Mouse (Mus musculus) hindbrain, embryonic 16.5 days (tissue): ENCODE measurements around the gene Stxbp4. TPM values are rescaled to one million over a fixed set of nuclear protein-coding genes. Genes with fewer than 3 reads are reported as not detected.

Experiments used
- ATAC-seq: fragments of 200-750 bp; cut with Nextera tagmentation; 2 replicates; pipeline ENCODE4 v1.8.0; 2017; ENCODE audit warnings: moderate TSS enrichment, moderate library complexity
- H3K27ac ChIP-seq: fragments of 300-500 bp; sonication (generic); 2 replicates; pipeline ENCODE4 v1.5.1; 2014; ENCODE audit warnings: low read depth, mild to moderate bottlenecking, control low read depth, low read length, moderate library complexity
- H3K27me3 ChIP-seq: fragments of 300-500 bp; sonication (generic); replicated peaks from 2 replicates; pipeline ENCODE4 v1.6.1; 2014; ENCODE audit warnings: low read length; ENCODE audit not compliant: control insufficient read depth, insufficient read depth
- H3K36me3 ChIP-seq: fragments of 300-500 bp; sonication (generic); 2 replicates; pipeline ENCODE4 v1.6.1; 2014; ENCODE audit warnings: mild to moderate bottlenecking, low read length, moderate library complexity, mixed read lengths; ENCODE audit not compliant: control insufficient read depth, insufficient read depth
- H3K4me1 ChIP-seq: fragments of 300-500 bp; sonication (generic); 2 replicates; pipeline ENCODE4 v1.6.1; 2014; ENCODE audit warnings: low read depth, low read length; ENCODE audit not compliant: control insufficient read depth, insufficient read depth
- H3K4me2 ChIP-seq: fragments of 300-500 bp; sonication (generic); 2 replicates; pipeline ENCODE4 v1.6.1; 2014; ENCODE audit warnings: mild to moderate bottlenecking, low read length, control low read depth, moderate library complexity
- H3K4me3 ChIP-seq: fragments of 300-500 bp; sonication (generic); 2 replicates; pipeline ENCODE4 v1.5.1; 2014; ENCODE audit warnings: mild to moderate bottlenecking, low read length, control low read depth, moderate library complexity
- H3K9ac ChIP-seq: fragments of 300-500 bp; sonication (generic); 2 replicates; pipeline ENCODE4 v1.6.1; 2014; ENCODE audit warnings: low read depth, mild to moderate bottlenecking, control low read depth, low read length, moderate library complexity
- H3K9me3 ChIP-seq: fragments of 300-500 bp; sonication (generic); 2 replicates; pipeline ENCODE4 v1.6.1; 2014; ENCODE audit warnings: mild to moderate bottlenecking, low read length, moderate library complexity; ENCODE audit not compliant: control insufficient read depth
- WGBS: fragments of 180-500 bp; shearing (Covaris S2); extraction: QIAGEN DNeasy Blood & Tissue Kit; methylation state at CpG from one replicate; pipeline ENCODE4 v1.1.7; 2014; 5-methylcytosine and 5-hydroxymethylcytosine counted together
- polyA plus RNA-seq: library from polyadenylated mRNA; unstranded; fragments of >200 nt; fragmentation: Nextera tagmentation; extraction: Ambion mirVana; gene quantifications from 2 replicates; pipeline ENCODE4 v1.2.1, GENCODE M21; 2015

Stxbp4 gene
- polyA plus RNA-seq, 1 experiment from 2014 or later, result 14.4 TPM

GRCm38 (mm10) chr11:90657527-90657926, 19.6 kb upstream of the Stxbp4 start:
- Histone ChIP-seq H3K4me3 (no peak overlapping the region), H3K9me3 (no peaks in the 10 kb centered on the region), H3K36me3 (peaks cover 3% of the 10 kb centered on the region), H3K27ac (no peak overlapping the region), H3K27me3 (no peaks in the 10 kb centered on the region), H3K4me1 (no peaks in the 10 kb centered on the region), H3K4me2 (no peak overlapping the region), H3K9ac (no peak overlapping the region)
- no peak for ATAC-seq
- WGBS, result 91% methylated on average over 12 of the region's 12 CpGs

DNA sequence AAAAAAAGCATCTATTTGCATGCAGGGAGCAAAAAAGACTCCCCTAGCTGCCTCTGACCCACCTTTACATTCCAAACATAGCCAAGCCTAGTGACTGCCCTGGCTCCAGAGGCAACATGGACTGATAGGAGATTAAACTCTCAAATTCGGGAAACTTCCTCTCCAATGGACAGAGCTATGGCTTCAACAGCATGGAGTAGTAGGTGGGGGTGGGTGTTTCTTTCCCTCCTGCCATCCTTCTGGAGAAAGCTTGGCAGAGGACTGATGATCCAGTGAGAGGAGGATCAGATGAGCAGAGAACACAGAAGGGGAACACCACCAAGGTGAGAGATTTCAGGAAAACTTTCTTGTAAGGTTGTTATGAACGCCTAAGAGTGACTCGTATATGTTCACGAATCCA, 14.7 kb upstream of the Stxbp4 start:
- no peak for ATAC-seq
- WGBS, result 97% methylated on average over 4 of the region's 4 CpGs
- Histone ChIP-seq H3K4me3 (no peak overlapping the region), H3K9me3 (no peaks in the 10 kb centered on the region), H3K4me1 (no peaks in the 10 kb centered on the region), H3K27me3 (no peaks in the 10 kb centered on the region), H3K4me2 (no peak overlapping the region), H3K36me3 (peaks cover 17% of the 10 kb centered on the region), H3K27ac (no peak overlapping the region), H3K9ac (no peak overlapping the region)

DNA sequence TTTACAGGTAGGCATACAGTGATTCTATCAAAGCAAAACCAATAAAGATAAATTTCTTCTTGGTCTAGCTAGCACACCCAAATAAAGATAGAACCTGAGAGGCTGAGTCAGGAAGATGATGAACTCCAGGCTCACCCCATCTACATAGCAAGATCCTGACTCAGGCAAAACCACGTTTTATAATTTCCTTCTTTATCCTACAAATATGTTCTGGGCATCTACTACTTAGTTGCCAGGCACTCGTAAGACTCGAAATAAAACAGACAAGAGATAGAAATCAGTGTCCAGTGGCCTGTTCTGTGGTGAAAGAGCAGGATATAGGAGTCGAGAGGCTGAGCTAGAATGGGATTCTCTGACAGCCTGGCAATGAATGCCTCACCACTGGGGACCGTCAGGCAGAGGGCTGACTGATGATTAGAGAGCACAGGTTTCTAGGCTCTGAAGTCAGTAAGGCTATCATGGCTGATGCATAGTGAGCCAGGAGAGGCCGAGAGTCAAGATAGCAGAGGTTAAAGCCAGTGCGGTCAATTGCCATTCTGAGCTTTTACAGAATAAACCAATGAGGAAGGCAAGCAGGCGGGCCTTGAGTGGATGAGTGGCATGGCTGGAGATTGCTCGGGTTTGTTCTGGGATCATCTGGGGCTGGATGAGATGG, 12.5 kb upstream of the Stxbp4 start:
- peaks cover 21% of the 10 kb centered on the region for H3K36me3 ChIP-seq
- H3K9ac ChIP-seq, result no peak overlapping the region
- no peak overlapping the region for H3K27ac ChIP-seq
- H3K27me3 ChIP-seq, result no peaks in the 10 kb centered on the region
- H3K9me3 ChIP-seq, result no peaks in the 10 kb centered on the region
- no peak for ATAC-seq
- no peak overlapping the region for H3K4me2 ChIP-seq
- WGBS, result 86% methylated on average over 9 of the region's 9 CpGs
- H3K4me3 ChIP-seq, result no peak overlapping the region
- no peaks in the 10 kb centered on the region for H3K4me1 ChIP-seq

DNA sequence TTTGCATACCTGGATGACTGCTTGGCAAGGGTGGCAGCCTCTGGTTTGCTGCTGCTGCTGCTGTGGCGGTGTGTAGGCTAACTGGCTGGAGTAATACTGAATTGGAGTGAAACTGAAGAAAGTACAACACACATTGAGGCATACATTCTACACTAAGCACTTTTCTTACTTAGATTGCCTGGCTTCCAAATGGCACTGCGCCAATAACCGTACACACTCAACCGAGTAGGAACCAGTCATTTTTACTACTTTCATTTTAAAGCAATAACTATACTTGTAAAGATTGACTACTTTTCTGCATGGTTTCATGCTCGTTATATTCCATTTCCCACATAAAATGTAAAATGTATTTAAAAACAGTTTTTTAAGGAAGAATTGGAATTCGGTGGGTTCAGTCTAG, 11.9 kb upstream of the Stxbp4 start:
- Histone ChIP-seq H3K9ac (no peak overlapping the region), H3K27ac (no peak overlapping the region), H3K36me3 (peaks cover 23% of the 10 kb centered on the region), H3K4me3 (no peak overlapping the region), H3K4me1 (no peaks in the 10 kb centered on the region), H3K27me3 (no peaks in the 10 kb centered on the region), H3K4me2 (no peak overlapping the region), H3K9me3 (no peaks in the 10 kb centered on the region)
- no peak for ATAC-seq
- WGBS, result 87% methylated on average over 6 of the region's 6 CpGs

GRCm38 (mm10) chr11:90638312-90638830, 487 bp upstream of the Stxbp4 start:
- Histone ChIP-seq H3K9me3 (no peaks in the 10 kb centered on the region), H3K4me2 (peak overlapping the region; percentile 70), H3K27me3 (no peaks in the 10 kb centered on the region), H3K9ac (peak overlapping the region; percentile 99), H3K4me1 (peaks cover 10% of the 10 kb centered on the region), H3K27ac (peak overlapping the region; percentile 96), H3K4me3 (peak overlapping the region; percentile 99), H3K36me3 (no peaks in the 10 kb centered on the region)
- ATAC-seq, result peak; percentile 43
- WGBS, result under 1% methylated on average over 39 of the region's 54 CpGs

GRCm38 (mm10) chr11:90634661-90635060, 3.2 kb downstream of the Stxbp4 start:
- WGBS, result 91% methylated on average over 3 of the region's 3 CpGs

DNA sequence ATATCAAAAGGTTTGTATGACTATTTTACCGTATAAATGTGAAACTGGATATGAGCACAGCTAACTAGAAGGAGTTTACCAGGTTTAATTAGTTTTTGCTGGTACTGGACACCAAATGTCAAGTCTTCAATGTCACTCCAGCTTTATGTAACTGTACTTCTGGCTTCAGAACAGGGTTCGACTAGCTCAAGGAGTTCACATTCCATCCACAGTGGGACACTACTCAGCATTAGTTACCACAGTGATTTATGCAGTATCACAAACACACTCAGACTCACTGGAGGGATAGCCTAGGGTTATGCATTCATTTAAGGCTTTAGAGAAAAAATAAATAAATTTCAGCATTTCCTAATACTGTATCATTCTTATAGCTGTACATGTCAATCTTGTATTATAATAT, 5.4 kb downstream of the Stxbp4 start:
- Histone ChIP-seq H3K36me3 (no peaks in the 10 kb centered on the region), H3K9ac (no peak overlapping the region), H3K4me3 (no peak overlapping the region), H3K27me3 (no peaks in the 10 kb centered on the region), H3K27ac (no peak overlapping the region), H3K4me1 (peaks cover 7% of the 10 kb centered on the region), H3K4me2 (no peak overlapping the region), H3K9me3 (no peaks in the 10 kb centered on the region)
- no peak for ATAC-seq
- 89% methylated on average over 2 of the region's 2 CpGs for WGBS

More at GRCm38 (mm10) chr11:90634661-90635060, 3.2 kb downstream of the Stxbp4 start:
- Histone ChIP-seq H3K4me3 (no peak overlapping the region), H3K36me3 (no peaks in the 10 kb centered on the region), H3K4me1 (peaks cover 9% of the 10 kb centered on the region), H3K9me3 (no peaks in the 10 kb centered on the region), H3K27me3 (no peaks in the 10 kb centered on the region), H3K4me2 (no peak overlapping the region), H3K27ac (no peak overlapping the region), H3K9ac (no peak overlapping the region)
- no peak for ATAC-seq

- no peak overlapping the region for H3K4me2 ChIP-seq
- ATAC-seq, result no peak
Observed at GRCm38 (mm10) chr11:90627751-90628150, 10.1 kb downstream of the Stxbp4 start.

DNA sequence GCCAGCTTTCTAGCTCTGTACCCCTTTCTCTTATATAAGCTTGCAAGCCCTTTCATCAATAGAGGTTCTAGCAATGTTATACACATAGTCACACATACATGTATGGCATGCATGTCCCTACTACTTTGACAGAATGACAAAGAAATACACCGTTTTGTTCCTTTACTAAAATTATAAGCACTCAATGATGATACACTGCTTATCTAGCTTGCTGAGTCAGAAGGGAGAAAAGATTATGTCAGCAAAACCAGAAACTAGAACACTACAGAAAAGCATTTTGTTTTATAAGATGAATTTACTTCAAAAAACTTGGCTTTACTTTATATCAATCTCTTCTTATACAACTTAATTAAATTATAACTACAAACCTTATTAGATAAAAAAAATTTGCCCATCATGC, 12.7 kb downstream of the Stxbp4 start:
- no peaks in the 10 kb centered on the region for H3K9me3 ChIP-seq
- whole genome bisulfite sequencing, result 86% methylated on average over 1 of the region's 1 CpGs
- H3K9ac ChIP-seq, result no peak overlapping the region
- no peak overlapping the region for H3K4me3 ChIP-seq
- no peaks in the 10 kb centered on the region for H3K27me3 ChIP-seq
- no peak for ATAC-seq
- no peaks in the 10 kb centered on the region for H3K4me1 ChIP-seq
- no peak overlapping the region for H3K4me2 ChIP-seq
- no peaks in the 10 kb centered on the region for H3K36me3 ChIP-seq
- no peak overlapping the region for H3K27ac ChIP-seq

More at GRCm38 (mm10) chr11:90627751-90628150, 10.1 kb downstream of the Stxbp4 start:
- Histone ChIP-seq H3K9ac (no peak overlapping the region), H3K9me3 (no peaks in the 10 kb centered on the region), H3K4me1 (no peaks in the 10 kb centered on the region), H3K27ac (no peak overlapping the region), H3K36me3 (no peaks in the 10 kb centered on the region), H3K4me3 (no peak overlapping the region), H3K27me3 (no peaks in the 10 kb centered on the region)
- 81% methylated on average over 1 of the region's 1 CpGs for WGBS
